Mouse (Mus musculus) CH12.LX (cell line): Measurements from ENCODE around the gene Ap1g2. TPM values are rescaled to one million over a fixed set of nuclear protein-coding genes. Genes with fewer than 3 reads are reported as not detected.

Experiments
- DNase-seq: peaks from one replicate; pipeline ENCODE4 v3.0.0-alpha.2; 2013; ENCODE audit errors: extremely low read depth
- H3K27ac ChIP-seq: 2 replicates; pipeline ENCODE4 v1.5.1; 2012; ENCODE audit warnings: low read depth, mild to moderate bottlenecking, control low read depth, moderate library complexity; ENCODE audit not compliant: insufficient read depth
- H3K27me3 ChIP-seq: replicated peaks from 2 replicates; pipeline ENCODE3; 2012; ENCODE audit warnings: inconsistent platforms
- H3K36me3 ChIP-seq, 2 experiments: replicated peaks in 1 of 2; 2 replicates each; pipeline versions ENCODE3 to v1.6.1; 2012; ENCODE audit warnings: inconsistent platforms in 1 of 2, low read length in 1 of 2, mild to moderate bottlenecking in 1 of 2, mixed read lengths in 1 of 2, moderate library complexity in 1 of 2; ENCODE audit not compliant: control insufficient read depth in 1 of 2, insufficient read depth in 1 of 2
- H3K4me1 ChIP-seq, 2 experiments: 2 replicates each; pipeline ENCODE4 v1.6.1; 2012; ENCODE audit warnings: inconsistent platforms in 1 of 2, moderate library complexity in 1 of 2; ENCODE audit not compliant: insufficient read depth in 2 of 2, control insufficient read depth in 1 of 2
- H3K4me2 ChIP-seq: 2 replicates; pipeline ENCODE4 v1.6.1; 2012; ENCODE audit warnings: low read depth, mild to moderate bottlenecking, control low read depth; ENCODE audit not compliant: poor library complexity, insufficient read depth, severe bottlenecking
- H3K4me3 ChIP-seq, 3 experiments: fragments of 150-350 bp in 1 of 3; sonication (generic) in 1 of 3; replicated peaks in 1 of 3; 2 replicates each; pipeline versions ENCODE3 to v1.5.1; 2011 to 2012; ENCODE audit warnings: low read depth in 2 of 3, low read length in 2 of 3, mild to moderate bottlenecking in 2 of 3, moderate library complexity in 2 of 3, control low read depth in 1 of 3, improper control_type of control experiment in 1 of 3, inconsistent platforms in 1 of 3, mixed read lengths in 1 of 3; ENCODE audit not compliant: poor library complexity in 1 of 3
- H3K79me2 ChIP-seq: replicated peaks from 2 replicates; pipeline ENCODE4 v1.6.1; 2012; ENCODE audit warnings: mild to moderate bottlenecking, moderate library complexity; ENCODE audit not compliant: control insufficient read depth, poor library complexity, insufficient read depth, severe bottlenecking; ENCODE audit errors: extremely low read depth
- H3K9ac ChIP-seq: 2 replicates; pipeline ENCODE4 v1.6.1; 2012; ENCODE audit warnings: low read depth, mild to moderate bottlenecking, control low read depth, moderate library complexity; ENCODE audit not compliant: insufficient read depth
- H3K9me3 ChIP-seq: replicated peaks from 2 replicates; pipeline ENCODE3; 2012; ENCODE audit warnings: low read length, inconsistent platforms, mixed read lengths
- BHLHE40 ChIP-seq: IDR thresholded peaks from 2 replicates; pipeline ENCODE4 v1.6.1; 2011; ENCODE audit warnings: mild to moderate bottlenecking, low read depth, low read length, improper control_type of control experiment
- CHD1 ChIP-seq: IDR thresholded peaks from 2 replicates; pipeline ENCODE4 v1.6.1; 2012; ENCODE audit warnings: low read depth, low read length, improper control_type of control experiment, inconsistent platforms
- CHD2 ChIP-seq: IDR thresholded peaks from 2 replicates; pipeline ENCODE4 v1.6.1; 2011; ENCODE audit warnings: low read length, improper control_type of control experiment
- EP300 ChIP-seq: IDR thresholded peaks from 2 replicates; pipeline ENCODE4 v1.6.1; 2011; ENCODE audit warnings: low read length, improper control_type of control experiment
- ETS1 ChIP-seq: conservative IDR thresholded peaks from 2 replicates; pipeline ENCODE4 v1.6.1; 2012; ENCODE audit warnings: low read depth, mild to moderate bottlenecking, inconsistent platforms, low read length, improper control_type of control experiment, moderate library complexity
- GABPA ChIP-seq: IDR thresholded peaks from 2 replicates; pipeline ENCODE4 v1.6.1; 2012; ENCODE audit warnings: low read depth, low read length, improper control_type of control experiment, inconsistent platforms; ENCODE audit not compliant: insufficient replicate concordance
- HCFC1 ChIP-seq: IDR thresholded peaks from 2 replicates; pipeline ENCODE4 v1.6.1; 2012; ENCODE audit warnings: low read depth, mild to moderate bottlenecking, inconsistent platforms, low read length, improper control_type of control experiment
- IRF4 ChIP-seq: IDR thresholded peaks from 2 replicates; pipeline ENCODE4 v1.6.1; 2014; ENCODE audit warnings: low read depth, mild to moderate bottlenecking, inconsistent platforms, low read length, improper control_type of control experiment
- JUN ChIP-seq: IDR thresholded peaks from 2 replicates; pipeline ENCODE4 v1.6.1; 2011; ENCODE audit warnings: low read depth, mild to moderate bottlenecking, low read length, improper control_type of control experiment, moderate library complexity; ENCODE audit not compliant: insufficient read depth
- JUND ChIP-seq: conservative IDR thresholded peaks from 2 replicates; pipeline ENCODE4 v1.6.1; 2011; ENCODE audit warnings: low read depth, low read length, improper control_type of control experiment
- MAFK ChIP-seq: IDR thresholded peaks from 2 replicates; pipeline ENCODE4 v1.6.1; 2011; ENCODE audit warnings: low read length, improper control_type of control experiment; ENCODE audit not compliant: insufficient replicate concordance
- MAZ ChIP-seq: IDR thresholded peaks from 2 replicates; pipeline ENCODE4 v1.6.1; 2012; ENCODE audit warnings: low read depth, mild to moderate bottlenecking, inconsistent platforms, low read length, improper control_type of control experiment, moderate library complexity
- MYC ChIP-seq: IDR thresholded peaks from 2 replicates; pipeline ENCODE4 v1.6.1; 2011; ENCODE audit warnings: low read depth, mild to moderate bottlenecking, improper control_type of control experiment, low read length
- NELFE ChIP-seq: IDR thresholded peaks from 2 replicates; pipeline ENCODE4 v1.6.1; 2011; ENCODE audit warnings: low read depth, low read length, improper control_type of control experiment
- NRF1 ChIP-seq: IDR thresholded peaks from 2 replicates; pipeline ENCODE4 v1.6.1; 2014; ENCODE audit warnings: low read depth, mild to moderate bottlenecking, inconsistent platforms, low read length, improper control_type of control experiment, moderate library complexity
- PAX5 ChIP-seq: IDR thresholded peaks from 2 replicates; pipeline ENCODE4 v1.6.1; 2012; ENCODE audit warnings: low read length, inconsistent platforms, mixed read lengths
- POLR2AphosphoS2 ChIP-seq: IDR thresholded peaks from 2 replicates; pipeline ENCODE4 v1.6.1; 2011; ENCODE audit warnings: low read depth, low read length, improper control_type of control experiment
- RAD21 ChIP-seq: IDR thresholded peaks from 2 replicates; pipeline ENCODE4 v1.6.1; 2011; ENCODE audit warnings: low read depth, mild to moderate bottlenecking, low read length, improper control_type of control experiment, moderate library complexity
- RCOR1 ChIP-seq: conservative IDR thresholded peaks from 2 replicates; pipeline ENCODE4 v1.6.1; 2012; ENCODE audit warnings: low read depth, mild to moderate bottlenecking, inconsistent platforms, low read length, improper control_type of control experiment
- SIN3A ChIP-seq: IDR thresholded peaks from 2 replicates; pipeline ENCODE4 v1.6.1; 2012; ENCODE audit warnings: low read length, improper control_type of control experiment, inconsistent platforms
- SMC3 ChIP-seq: IDR thresholded peaks from 2 replicates; pipeline ENCODE4 v1.6.1; 2011; ENCODE audit warnings: low read depth, low read length, improper control_type of control experiment
- USF1 ChIP-seq: IDR thresholded peaks from 2 replicates; pipeline ENCODE4 v1.6.1; 2014; ENCODE audit warnings: low read depth, mild to moderate bottlenecking, inconsistent platforms, low read length, improper control_type of control experiment
- USF2 ChIP-seq: conservative IDR thresholded peaks from 2 replicates; pipeline ENCODE4 v1.6.1; 2011; ENCODE audit warnings: low read depth, low read length, improper control_type of control experiment
- ZC3H11A ChIP-seq: IDR thresholded peaks from 2 replicates; pipeline ENCODE4 v1.6.1; 2012; ENCODE audit warnings: low read depth, mild to moderate bottlenecking, inconsistent platforms, low read length, improper control_type of control experiment
- ZMIZ1 ChIP-seq: IDR thresholded peaks from 2 replicates; pipeline ENCODE4 v1.6.1; 2012; ENCODE audit warnings: low read depth, mild to moderate bottlenecking, inconsistent platforms, low read length, improper control_type of control experiment
- ZNF384 ChIP-seq: IDR thresholded peaks from 2 replicates; pipeline ENCODE4 v1.6.1; 2012; ENCODE audit warnings: low read depth, low read length, improper control_type of control experiment, inconsistent platforms
- dilution Hi-C: fragments of 300-500 bp; cut with MboI; formaldehyde crosslinking; loops from 2 replicates; pipeline ENCODE4 v1.14.3; 2020; ENCODE audit warnings: low sequenced_read_pairs; ENCODE audit not compliant: extremely low pct_unique_long_range_greater_than_20kb, extremely low pct_ligation_motif_present
- in situ Hi-C: fragments of 300-500 bp; cut with MboI; formaldehyde crosslinking; loops from 3 replicates; pipeline ENCODE4 v1.14.3; 2019; ENCODE audit warnings: low sequenced_read_pairs, low pct_ligation_motif_present, low pct_unique_long_range_greater_than_20kb, mixed read lengths
- polyA plus RNA-seq: library from polyadenylated mRNA; unstranded; fragments of >175 nt; gene quantifications from 2 replicates; pipeline ENCODE4 v1.2.1, GENCODE M21; 2012; ENCODE audit warnings: low read depth; ENCODE audit not compliant: insufficient read length
- total RNA-seq, 2 experiments: library from RNA; depleted of rRNA; stranded (reverse); fragments of 300-350 nt in 1 of 2; fragments of >200 nt in 1 of 2; gene quantifications; 2 replicates each; pipeline ENCODE4 v1.2.3; 2012 to 2014

Ap1g2 gene
- total and polyA plus RNA-seq, 3 experiments: 18.3 to 64.8 (median 28.5) TPM

DNA sequence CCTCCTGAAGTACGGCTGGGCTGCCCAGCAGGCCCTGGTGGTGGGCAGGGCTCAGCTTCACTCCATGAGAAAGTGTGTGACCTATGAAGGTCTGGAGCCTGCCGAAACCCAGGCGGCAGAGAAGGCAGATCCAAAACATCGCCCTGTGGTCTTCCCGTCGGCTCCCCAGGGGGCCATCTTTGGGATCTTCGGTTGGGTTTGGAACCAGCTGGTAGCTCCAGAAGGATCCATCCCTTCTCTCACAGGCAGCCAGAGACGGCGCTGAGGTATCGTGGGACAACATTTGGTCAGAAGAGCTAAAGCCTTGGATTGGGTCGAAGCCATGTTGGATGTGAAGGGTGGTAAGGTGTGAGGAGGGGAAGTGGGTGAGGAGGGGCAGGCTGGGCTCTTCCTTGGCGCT, 32.0 kb downstream of the Ap1g2 start:
- peaks cover 0 to 19% of the 10 kb centered on the region in 2 experiments; a peak in 2 of 4 replicates for H3K4me1 ChIP-seq
- dilution Hi-C loops (no loop called here), in situ Hi-C loops (no loop called here)
- H3K27me3 ChIP-seq: peaks cover 6% of the 10 kb centered on the region
- no peaks in the 10 kb centered on the region for H3K79me2 ChIP-seq
- no peak overlapping the region for H3K27ac ChIP-seq
- no peak for TF ChIP-seq SIN3A
- no peak for TF ChIP-seq JUN
- no peak for TF ChIP-seq MYC
- TF ChIP-seq ZMIZ1: no peak
- TF ChIP-seq USF2: no peak
- no peak for TF ChIP-seq PAX5
- TF ChIP-seq POLR2AphosphoS2: no peak
- TF ChIP-seq JUND: no peak
- no peak for TF ChIP-seq ZNF384
- TF ChIP-seq USF1: no peak
- no peak for TF ChIP-seq CHD1
- TF ChIP-seq RCOR1: no peak
- H3K9ac ChIP-seq: no peak overlapping the region
- no peak overlapping the region for H3K4me2 ChIP-seq
- no peak for DNase-seq
- no peaks in the 10 kb centered on the region for H3K9me3 ChIP-seq
- H3K36me3 ChIP-seq: no peaks in the 10 kb centered on the region
- no peak overlapping the region for H3K4me3 ChIP-seq

DNA sequence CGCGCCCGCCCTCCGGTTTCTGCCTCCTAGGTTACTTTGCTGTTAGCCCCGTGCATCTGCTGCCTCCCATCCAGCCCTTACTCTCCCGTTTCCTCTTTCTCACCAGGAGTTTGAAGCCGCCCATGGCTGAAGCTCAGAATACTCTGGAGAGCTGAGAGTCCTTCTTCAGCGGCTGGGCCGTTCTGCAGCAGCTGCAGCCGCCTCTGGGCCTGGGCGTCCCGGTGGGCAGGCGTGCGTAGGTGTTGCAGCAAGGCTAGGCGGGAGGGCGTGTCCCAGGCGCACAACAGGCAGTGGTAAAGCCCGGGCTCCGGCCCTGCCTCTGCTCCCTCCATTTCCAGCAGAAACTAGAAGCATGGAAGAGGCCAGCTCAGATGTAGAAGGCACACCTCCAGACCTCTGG, 34.6 kb downstream of the Ap1g2 start:
- no peak overlapping the region for H3K9ac ChIP-seq
- peaks cover 0 to 3% of the 10 kb centered on the region in 2 experiments; a peak in 2 of 4 replicates for H3K4me1 ChIP-seq
- no peaks in the 10 kb centered on the region for H3K9me3 ChIP-seq
- in situ Hi-C loops: no loop called here
- TF ChIP-seq SMC3 (no peak), SIN3A (no peak), MAZ (no peak), RAD21 (no peak), NRF1 (no peak), USF1 (no peak), BHLHE40 (no peak), HCFC1 (no peak), ZMIZ1 (no peak), IRF4 (no peak), PAX5 (no peak), MYC (no peak), ZC3H11A (no peak), MAFK (no peak), EP300 (no peak), GABPA (no peak), ETS1 (no peak), CHD2 (no peak), NELFE (no peak), JUND (no peak)
- H3K4me2 ChIP-seq: no peak overlapping the region
- dilution Hi-C loops: no loop called here
- H3K27ac ChIP-seq: no peak overlapping the region
- no peaks in the 10 kb centered on the region for H3K36me3 ChIP-seq
- H3K4me3 ChIP-seq: no peak overlapping the region
- DNase-seq: no peak
- no peaks in the 10 kb centered on the region for H3K79me2 ChIP-seq
- H3K27me3 ChIP-seq: peaks cover 8% of the 10 kb centered on the region
